Comparison of ENCODE assay signal across 24 mouse cellular contexts in genomic region chrX:71212911-71213310, GRCm38 (mm10). TPM values are rescaled to one million over a fixed set of nuclear protein-coding genes. Genes with fewer than 3 reads are reported as not detected.
A peak's percentile ranks its signal among the peaks of the same experiment; 100 is the strongest.
DNase-seq lines count a peak whose midpoint lies in the region; ATAC-seq and TF ChIP-seq lines count a peak whose summit lies in the region.
"Had no signal": no experiment of that assay in that cellular context is flagged by ENCODE, and none has a peak within 500 bp of the region (broad histone marks: within the 10 kb centered on the region; RNA-seq: fewer than 3 reads in every experiment).

No protein-coding gene starts in this region.

- TF ChIP-seq POLR2A in brain, embryonic 14.5 days (IDR thresholded peaks at IDR 0.05; ENCODE audit: borderline replicate concordance, extremely low read depth, insufficient read depth, insufficient read length, poor library complexity, severe bottlenecking): no peak

- H3K9ac ChIP-seq in midbrain, embryonic 13.5 days (replicated peaks): no peak overlapping the region
- H3K9ac ChIP-seq in midbrain, embryonic 11.5 days (ENCODE audit: low read length): no peak overlapping the region
- H3K9ac ChIP-seq in forebrain, embryonic 14.5 days (ENCODE audit: low read length): no peak overlapping the region
- H3K9ac ChIP-seq: embryonic facial prominence, embryonic 15.5 days; heart, embryonic 15.5 days; hindbrain, embryonic 14.5 days had no signal

- H3K4me3 ChIP-seq in midbrain, embryonic 13.5 days (replicated peaks): no peak overlapping the region
- H3K4me3 ChIP-seq in midbrain, embryonic 11.5 days (ENCODE audit: low read depth, low read length): no peak overlapping the region
- no peak overlapping the region for H3K4me3 ChIP-seq in forebrain, embryonic 14.5 days (ENCODE audit: low read depth, low read length)
- H3K4me3 ChIP-seq: embryonic facial prominence, embryonic 15.5 days; erythroblast, embryonic 14.5 days; gastrocnemius, adult 2 months; heart, embryonic 10.5 days; heart, embryonic 15.5 days had no signal

- ATAC-seq in midbrain, embryonic 13.5 days: peak; percentile 38; the same call in 1 of the 2 replicates
- no peak for ATAC-seq in midbrain, embryonic 11.5 days (ENCODE audit: low FRiP score)
- peak; percentile 8; the same call in 1 of the 2 replicates for ATAC-seq in forebrain, embryonic 14.5 days
- ATAC-seq in granulocyte monocyte progenitor cell, adult 5-6 weeks (replicated peaks; ENCODE audit: poor library complexity, severe bottlenecking): no peak
- ATAC-seq: intestine, embryonic 16.5 days had no signal

- H3K36me3 ChIP-seq in midbrain, embryonic 13.5 days: no peaks in the 10 kb centered on the region
- H3K36me3 ChIP-seq in midbrain, embryonic 11.5 days (ENCODE audit: control insufficient read depth, insufficient read depth, low read length): no peaks in the 10 kb centered on the region
- H3K36me3 ChIP-seq in forebrain, embryonic 14.5 days (ENCODE audit: control insufficient read depth, insufficient read depth, low read length): no peaks in the 10 kb centered on the region
- H3K36me3 ChIP-seq: embryonic facial prominence, embryonic 15.5 days; heart, embryonic 10.5 days; heart, embryonic 15.5 days had no signal

- no peaks in the 10 kb centered on the region for H3K27me3 ChIP-seq in midbrain, embryonic 13.5 days
- H3K27me3 ChIP-seq in midbrain, embryonic 11.5 days (ENCODE audit: control insufficient read depth, insufficient read depth, low read length): no peaks in the 10 kb centered on the region
- H3K27me3 ChIP-seq in forebrain, embryonic 14.5 days (replicated peaks; ENCODE audit: control insufficient read depth, insufficient read depth, low read length): no peaks in the 10 kb centered on the region
- H3K27me3 ChIP-seq: CH12.LX; embryonic facial prominence, embryonic 15.5 days; heart, embryonic 15.5 days had no signal

- DNase-seq in midbrain, embryonic 11.5 days (ENCODE audit: low spot score, missing footprints): no peak
- peak; percentile 74 for DNase-seq in brain, embryonic 14.5 days (ENCODE audit: low read depth)
- DNase-seq in forebrain, embryonic 14.5 days (ENCODE audit: low spot score): peak; percentile 55
- peak; percentile 1 for DNase-seq in retina, embryonic 14.5 days (ENCODE audit: low spot score)
- no peak for DNase-seq in layer of hippocampus, postnatal 14 days (ENCODE audit: low spot score in 2 of 2)
- DNase-seq: adrenal gland, adult 2 months; adrenal gland, postnatal 36 days; cerebellum, adult 11 months; cerebellum, adult 8-10 months; cerebellum, postnatal 14 days; embryo, embryonic 11 days; gastrocnemius, adult 2 months; gastrocnemius, postnatal 25 days; heart, adult 11 months; heart, postnatal 14 days had no signal

- no peak overlapping the region for H3K4me2 ChIP-seq in midbrain, embryonic 13.5 days (replicated peaks)
- H3K4me2 ChIP-seq in midbrain, embryonic 11.5 days: no peak overlapping the region
- no peak overlapping the region for H3K4me2 ChIP-seq in forebrain, embryonic 14.5 days (ENCODE audit: low read length)
- H3K4me2 ChIP-seq: embryonic facial prominence, embryonic 15.5 days; heart, embryonic 15.5 days; hindbrain, embryonic 14.5 days had no signal

- H3K27ac ChIP-seq in midbrain, embryonic 13.5 days: no peak overlapping the region
- H3K27ac ChIP-seq in midbrain, embryonic 11.5 days (ENCODE audit: low read depth, low read length): no peak overlapping the region
- no peak overlapping the region for H3K27ac ChIP-seq in forebrain, embryonic 14.5 days (ENCODE audit: low read depth, low read length)
- H3K27ac ChIP-seq: embryonic facial prominence, embryonic 15.5 days; gastrocnemius, adult 2 months; heart, embryonic 10.5 days; heart, embryonic 15.5 days; hindbrain, embryonic 14.5 days had no signal

- 0 out of 2 replicates have a peak, but pooled peaks cover 3% of the 10 kb centered on the region for H3K4me1 ChIP-seq in midbrain, embryonic 13.5 days (replicated peaks)
- no peaks in the 10 kb centered on the region for H3K4me1 ChIP-seq in midbrain, embryonic 11.5 days (ENCODE audit: control insufficient read depth, insufficient read depth, low read length)
- H3K4me1 ChIP-seq in forebrain, embryonic 14.5 days (ENCODE audit: control insufficient read depth, insufficient read depth, low read length): no peaks in the 10 kb centered on the region
- H3K4me1 ChIP-seq: embryonic facial prominence, embryonic 15.5 days; heart, embryonic 10.5 days; heart, embryonic 15.5 days had no signal

- WGBS in midbrain, embryonic 13.5 days: 37% methylated on average over 4 of the region's 4 CpGs
- WGBS in midbrain, embryonic 11.5 days: 71% methylated on average over 4 of the region's 4 CpGs
- WGBS in forebrain, embryonic 14.5 days: 38% methylated on average over 4 of the region's 4 CpGs

- no peak for TF ChIP-seq CTCF in brain, embryonic 14.5 days (IDR thresholded peaks at IDR 0.05; ENCODE audit: borderline replicate concordance, extremely low read depth, insufficient read depth, insufficient read length)

- H3K9me3 ChIP-seq in midbrain, embryonic 13.5 days: no peaks in the 10 kb centered on the region
- H3K9me3 ChIP-seq in midbrain, embryonic 11.5 days (ENCODE audit: control insufficient read depth, low read length): no peaks in the 10 kb centered on the region
- no peaks in the 10 kb centered on the region for H3K9me3 ChIP-seq in forebrain, embryonic 14.5 days (replicated peaks; ENCODE audit: control insufficient read depth, low read length)
- H3K9me3 ChIP-seq: embryonic facial prominence, embryonic 15.5 days; heart, embryonic 10.5 days; heart, embryonic 15.5 days had no signal

RNA-seq across cellular contexts. Expression of gene Mtm1, which starts 2.3 kb away (rescaled TPM):
- 4.3 and 4.9 TPM in 2 replicates for polyA plus RNA-seq in midbrain, embryonic 13.5 days (2015; fragmentation: Nextera tagmentation; extraction: Ambion mirVana)
- 3.9 and 4.4 TPM in 2 replicates for polyA plus RNA-seq in midbrain, embryonic 11.5 days (2014; fragmentation: Nextera tagmentation; extraction: Ambion mirVana)
- 3.5 TPM in 2 replicates for polyA plus RNA-seq in brain, embryonic 14.5 days (2012; rRNA removed)
- polyA plus RNA-seq in forebrain, embryonic 14.5 days (2014; fragmentation: Nextera tagmentation; extraction: Ambion mirVana): 4.5 and 4.6 TPM in 2 replicates
- total RNA-seq in layer of hippocampus, postnatal 14 days (2021): 1 to 10 TPM; 4.0 to 6.3 TPM
- total RNA-seq in granulocyte monocyte progenitor cell, adult 5-6 weeks (2014; fragmentation: Nextera tagmentation): 26.0 and 28.3 TPM in 2 replicates
- 28.8 and 43.0 TPM in 2 replicates for total RNA-seq in granulocyte monocyte progenitor cell, adult 5-6 weeks (2017)
- polyA plus RNA-seq: erythroblast, embryonic 14.5 days had no signal

Comparison
In these comparisons a context has a peak if more than half of its experiments do, and no peak if none do; other contexts are left out.
1. ATAC-seq: peak in midbrain, embryonic 13.5 days (single experiment) and forebrain, embryonic 14.5 days (single experiment); none in midbrain, embryonic 11.5 days (single experiment) and granulocyte monocyte progenitor cell, adult 5-6 weeks (single experiment).
2. DNase-seq: peak in brain, embryonic 14.5 days (single experiment), forebrain, embryonic 14.5 days (single experiment) and retina, embryonic 14.5 days (single experiment); none in midbrain, embryonic 11.5 days (single experiment) and layer of hippocampus, postnatal 14 days (0 of 2).